Mouse (Mus musculus) lung, postnatal 14 days (tissue): ENCODE measurements around the gene Kif11.

ENCODE experiments used
- DNase-seq: peaks from one replicate; pipeline ENCODE4 v3.0.0; 2021

The Kif11 gene

GRCm38 (mm10) chr19:37378816-37379215 is 2.6 kb downstream of the Kif11 start:
- DNase-seq, result no peak

GRCm38 (mm10) chr19:37386126-37386525 is 9.9 kb downstream of the Kif11 start:
- DNase-seq, result no peak

- no peak for DNase-seq
Observed at GRCm38 (mm10) chr19:37391869-37392268, 15.7 kb downstream of the Kif11 start.

- DNase-seq, result no peak
Observed at GRCm38 (mm10) chr19:37396279-37396678, 20.1 kb downstream of the Kif11 start.

GRCm38 (mm10) chr19:37400936-37401335 is 24.7 kb downstream of the Kif11 start:
- DNase-seq, result no peak

- DNase-seq, result peak; percentile 45
Observed at GRCm38 (mm10) chr19:37418294-37418693, 42.1 kb downstream of the Kif11 start.

- DNase-seq, result peak; percentile 73
Observed at GRCm38 (mm10) chr19:37419613-37420012, 43.4 kb downstream of the Kif11 start.

GRCm38 (mm10) chr19:37428589-37428988 is 52.4 kb downstream of the Kif11 start:
- no peak for DNase-seq

GRCm38 (mm10) chr19:37431139-37431756 is 55.0 kb downstream of the Kif11 start:
- DNase-seq, result no peak

- DNase-seq, result no peak
Observed at GRCm38 (mm10) chr19:37432868-37433570, 56.8 kb downstream of the Kif11 start.

- DNase-seq, result peak; percentile 15
Observed at GRCm38 (mm10) chr19:37433895-37434262, 57.7 kb downstream of the Kif11 start.

GRCm38 (mm10) chr19:37434263-37434951 is 58.2 kb downstream of the Kif11 start, which contains the start of gene Hhex:
Gene Hhex, plus strand, starts transcription at chr19:37434810.
- DNase-seq, result peak; percentile 89

GRCm38 (mm10) chr19:37435041-37435852 is 59.0 kb downstream of the Kif11 start:
- DNase-seq, result peak; percentile 70

GRCm38 (mm10) chr19:37435853-37436174 is 59.6 kb downstream of the Kif11 start:
- DNase-seq, result no peak

- peak; percentile 29 for DNase-seq
Observed at GRCm38 (mm10) chr19:37436514-37437288, 60.5 kb downstream of the Kif11 start.

- no peak for DNase-seq
Observed at GRCm38 (mm10) chr19:37437289-37437606, 61.0 kb downstream of the Kif11 start.

GRCm38 (mm10) chr19:37440181-37440580 is 64.0 kb downstream of the Kif11 start:
- DNase-seq, result no peak

GRCm38 (mm10) chr19:37440708-37441475 is 64.7 kb downstream of the Kif11 start:
- DNase-seq, result no peak

GRCm38 (mm10) chr19:37442524-37443286 is 66.5 kb downstream of the Kif11 start:
- DNase-seq, result no peak

- no peak for DNase-seq
Observed at GRCm38 (mm10) chr19:37443631-37444140, 67.5 kb downstream of the Kif11 start.

GRCm38 (mm10) chr19:37448212-37448611 is 72.0 kb downstream of the Kif11 start:
- no peak for DNase-seq
